In the genomic region with DNA sequence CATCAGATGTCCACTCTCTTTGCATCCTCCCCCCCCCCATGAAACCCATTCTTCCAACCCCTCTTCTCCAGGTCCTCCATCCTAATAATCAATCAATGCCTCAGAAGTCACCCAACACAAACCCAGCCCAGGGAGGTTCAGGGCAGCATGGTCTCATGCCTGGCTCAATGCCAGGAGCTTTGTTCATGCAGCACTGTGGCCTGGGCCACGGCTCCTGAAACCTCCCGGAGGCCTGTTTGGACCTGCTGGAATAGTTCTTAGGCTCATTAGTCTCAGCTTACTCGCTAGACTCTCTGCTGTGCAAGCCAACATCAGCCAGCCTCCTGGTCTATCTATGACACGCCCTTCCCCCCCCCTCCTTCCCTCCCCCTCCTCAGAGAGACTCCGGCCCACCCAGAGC, we compare ENCODE assay signal across 15 mouse cellular contexts. TPM values are rescaled to one million over a fixed set of nuclear protein-coding genes. Genes with fewer than 3 reads are reported as not detected.
DNase-seq lines count a peak whose midpoint lies in the region; ATAC-seq lines count a peak whose summit lies in the region.
"Had no signal": no experiment of that assay in that cellular context is flagged by ENCODE, and none has a peak within 500 bp of the region (broad histone marks: within the 10 kb centered on the region; RNA-seq: fewer than 3 reads in every experiment).

No protein-coding gene starts in this region.

- DNase-seq in limb, embryonic 11.5 days (ENCODE audit: low spot score) = peak; percentile 30
- DNase-seq in limb, embryonic 10.5 days (ENCODE audit: low spot score) = no peak
- DNase-seq in layer of hippocampus, adult 9-11 months = no peak
- DNase-seq in MN1 (ENCODE audit: low spot score) = no peak
- no peak for DNase-seq in lung, adult 18-20 months
- DNase-seq: cerebellum, adult 18-20 months; heart, postnatal 4 days; spleen, adult 18-20 months; thymus, adult 18-20 months had no signal

- peak; percentile 35; the same call in 1 of the 2 replicates for ATAC-seq in limb, embryonic 11.5 days (ENCODE audit: insufficient number of reproducible peaks, low FRiP score, low TSS enrichment, low read depth)
- ATAC-seq in embryonic facial prominence, embryonic 15.5 days (ENCODE audit: insufficient number of reproducible peaks, low FRiP score, low TSS enrichment, low read depth) = peak; percentile 41; the same call in 1 of the 2 replicates
- ATAC-seq in kidney, embryonic 16.5 days (ENCODE audit: low FRiP score, low TSS enrichment) = peak; percentile 79
- ATAC-seq in stomach, embryonic 15.5 days (ENCODE audit: insufficient read depth, low FRiP score, low read depth) = peak; percentile 59
- ATAC-seq: activated CD4-positive, CD25-positive, alpha-beta regulatory T cell, adult 4 months had no signal

- H3K9me3 ChIP-seq in limb, embryonic 11.5 days (ENCODE audit: control insufficient read depth, low read length) = no peaks in the 10 kb centered on the region
- H3K9me3 ChIP-seq in limb, embryonic 10.5 days (replicated peaks) = no peaks in the 10 kb centered on the region
- no peaks in the 10 kb centered on the region for H3K9me3 ChIP-seq in embryonic facial prominence, embryonic 15.5 days (replicated peaks)
- H3K9me3 ChIP-seq in kidney, embryonic 16.5 days (ENCODE audit: low read length) = no peaks in the 10 kb centered on the region
- no peaks in the 10 kb centered on the region for H3K9me3 ChIP-seq in stomach, embryonic 15.5 days
- H3K9me3 ChIP-seq: forebrain, embryonic 10.5 days; megakaryocyte, embryonic 14.5 days had no signal

- no peak overlapping the region for H3K9ac ChIP-seq in limb, embryonic 11.5 days (ENCODE audit: low read length)
- no peak overlapping the region for H3K9ac ChIP-seq in embryonic facial prominence, embryonic 15.5 days
- H3K9ac ChIP-seq in kidney, embryonic 16.5 days (replicated peaks; ENCODE audit: low read length) = no peak overlapping the region
- no peak overlapping the region for H3K9ac ChIP-seq in stomach, embryonic 15.5 days

- H3K36me3 ChIP-seq in limb, embryonic 11.5 days (ENCODE audit: control insufficient read depth, insufficient read depth, low read length) = no peaks in the 10 kb centered on the region
- no peaks in the 10 kb centered on the region for H3K36me3 ChIP-seq in limb, embryonic 10.5 days
- H3K36me3 ChIP-seq in embryonic facial prominence, embryonic 15.5 days = no peaks in the 10 kb centered on the region
- no peaks in the 10 kb centered on the region for H3K36me3 ChIP-seq in kidney, embryonic 16.5 days (ENCODE audit: insufficient read depth, low read length)
- no peaks in the 10 kb centered on the region for H3K36me3 ChIP-seq in stomach, embryonic 15.5 days
- H3K36me3 ChIP-seq: forebrain, embryonic 10.5 days had no signal

- 71% methylated on average over 5 of the region's 5 CpGs for WGBS in limb, embryonic 11.5 days
- 71% methylated on average over 5 of the region's 5 CpGs for WGBS in limb, embryonic 10.5 days
- WGBS in embryonic facial prominence, embryonic 15.5 days = 43% methylated on average over 5 of the region's 5 CpGs
- WGBS in kidney, embryonic 16.5 days = 33% methylated on average over 5 of the region's 5 CpGs
- WGBS in stomach, embryonic 15.5 days = 48% methylated on average over 5 of the region's 5 CpGs

- no peaks in the 10 kb centered on the region for H3K27me3 ChIP-seq in limb, embryonic 11.5 days (ENCODE audit: control insufficient read depth, insufficient read depth, low read length)
- no peaks in the 10 kb centered on the region for H3K27me3 ChIP-seq in limb, embryonic 10.5 days (ENCODE audit: low read depth, poor library complexity, severe bottlenecking)
- no peaks in the 10 kb centered on the region for H3K27me3 ChIP-seq in embryonic facial prominence, embryonic 15.5 days
- no peaks in the 10 kb centered on the region for H3K27me3 ChIP-seq in kidney, embryonic 16.5 days (ENCODE audit: insufficient read depth, low read length)
- H3K27me3 ChIP-seq in stomach, embryonic 15.5 days (replicated peaks) = no peaks in the 10 kb centered on the region

- no peak overlapping the region for H3K4me3 ChIP-seq in limb, embryonic 11.5 days (ENCODE audit: low read depth, low read length)
- H3K4me3 ChIP-seq in limb, embryonic 10.5 days = no peak overlapping the region
- no peak overlapping the region for H3K4me3 ChIP-seq in embryonic facial prominence, embryonic 15.5 days (replicated peaks)
- no peak overlapping the region for H3K4me3 ChIP-seq in kidney, embryonic 16.5 days (ENCODE audit: low read length)
- no peak overlapping the region for H3K4me3 ChIP-seq in stomach, embryonic 15.5 days (replicated peaks)
- H3K4me3 ChIP-seq: forebrain, embryonic 10.5 days; megakaryocyte, embryonic 14.5 days had no signal

- H3K4me1 ChIP-seq in limb, embryonic 11.5 days (ENCODE audit: control insufficient read depth, insufficient read depth, low read length) = no peaks in the 10 kb centered on the region
- peaks cover 10% of the 10 kb centered on the region for H3K4me1 ChIP-seq in limb, embryonic 10.5 days
- H3K4me1 ChIP-seq in embryonic facial prominence, embryonic 15.5 days = peaks cover 11% of the 10 kb centered on the region
- peaks cover 33% of the 10 kb centered on the region for H3K4me1 ChIP-seq in kidney, embryonic 16.5 days (ENCODE audit: insufficient read depth, low read length)
- H3K4me1 ChIP-seq in stomach, embryonic 15.5 days = peaks cover 15% of the 10 kb centered on the region; the same call in 1 of the 2 replicates

- H3K4me2 ChIP-seq in limb, embryonic 11.5 days (ENCODE audit: low read depth, severe bottlenecking) = no peak overlapping the region
- no peak overlapping the region for H3K4me2 ChIP-seq in embryonic facial prominence, embryonic 15.5 days (replicated peaks)
- H3K4me2 ChIP-seq in kidney, embryonic 16.5 days (replicated peaks; ENCODE audit: low read depth, low read length) = no peak overlapping the region
- H3K4me2 ChIP-seq in stomach, embryonic 15.5 days = no peak overlapping the region

- no peak overlapping the region for H3K27ac ChIP-seq in limb, embryonic 11.5 days (replicated peaks; ENCODE audit: low read depth, low read length)
- no peak overlapping the region for H3K27ac ChIP-seq in limb, embryonic 10.5 days
- H3K27ac ChIP-seq in embryonic facial prominence, embryonic 15.5 days (replicated peaks) = no peak overlapping the region
- peak overlapping the region; percentile 67 for H3K27ac ChIP-seq in kidney, embryonic 16.5 days (ENCODE audit: low read length)
- H3K27ac ChIP-seq in stomach, embryonic 15.5 days = peak overlapping the region; percentile 57
- H3K27ac ChIP-seq: forebrain, embryonic 10.5 days had no signal

RNA-seq across cellular contexts. Expression of a gene that starts 27.7 kb away (rescaled TPM):
- polyA plus RNA-seq in limb, embryonic 11.5 days (2014; fragmentation: Nextera tagmentation; extraction: Ambion mirVana) = 4.3 and 4.4 TPM in 2 replicates
- polyA plus RNA-seq in limb, embryonic 10.5 days (2016; fragmentation: Nextera tagmentation; extraction: Ambion mirVana) = 5.7 and 6.2 TPM in 2 replicates
- polyA plus RNA-seq in embryonic facial prominence, embryonic 15.5 days (2015; fragmentation: Nextera tagmentation; extraction: Ambion mirVana) = 7.7 and 8.9 TPM in 2 replicates
- 23.0 and 24.8 TPM in 2 replicates for polyA plus RNA-seq in kidney, embryonic 16.5 days (2015; fragmentation: Nextera tagmentation; extraction: Ambion mirVana)
- 11.5 and 13.9 TPM in 2 replicates for polyA plus RNA-seq in stomach, embryonic 15.5 days (2015; fragmentation: Nextera tagmentation; extraction: Ambion mirVana)

Comparison
In these comparisons a context has a peak if more than half of its experiments do, and no peak if none do; other contexts are left out.
1. H3K27ac ChIP-seq: peak in kidney, embryonic 16.5 days (single experiment) and stomach, embryonic 15.5 days (single experiment); none in limb, embryonic 11.5 days (single experiment), limb, embryonic 10.5 days (single experiment) and embryonic facial prominence, embryonic 15.5 days (single experiment).
2. Peak in every context shown above with its lines, with median percentiles within 50 percentile points of each other: ATAC-seq.